Mouse (Mus musculus) hindbrain, embryonic 16.5 days (tissue): ENCODE measurements around the gene Slc1a4. TPM values are rescaled to one million over a fixed set of nuclear protein-coding genes. Genes with fewer than 3 reads are reported as not detected.

Experiments
- polyA plus RNA-seq: library from polyadenylated mRNA; unstranded; fragments of >200 nt; fragmentation: Nextera tagmentation; extraction: Ambion mirVana; gene quantifications from 2 replicates; pipeline ENCODE4 v1.2.1, GENCODE M21; 2015

The Slc1a4 gene
- polyA plus RNA-seq, 1 experiment from 2014 or later = 79.4 TPM

Other genes starting within 250 kb of the Slc1a4 start
- 155 and 166 TPM in 2 replicates for gene Actr2, start 219.8 kb downstream of the Slc1a4 start, polyA plus RNA-seq
- gene Rab1a, start 131.3 kb downstream of the Slc1a4 start, polyA plus RNA-seq = 288 and 320 TPM in 2 replicates
- gene Cep68, start 83.3 kb downstream of the Slc1a4 start, polyA plus RNA-seq = 25.8 and 29.1 TPM in 2 replicates
- gene Sertad2, start 210.5 kb upstream of the Slc1a4 start, polyA plus RNA-seq = 27.6 and 29.1 TPM in 2 replicates